Mouse (Mus musculus): ENCODE data around the gene Iqce.
A peak's percentile ranks its signal among the peaks of the same experiment; 100 is the strongest.

DNA sequence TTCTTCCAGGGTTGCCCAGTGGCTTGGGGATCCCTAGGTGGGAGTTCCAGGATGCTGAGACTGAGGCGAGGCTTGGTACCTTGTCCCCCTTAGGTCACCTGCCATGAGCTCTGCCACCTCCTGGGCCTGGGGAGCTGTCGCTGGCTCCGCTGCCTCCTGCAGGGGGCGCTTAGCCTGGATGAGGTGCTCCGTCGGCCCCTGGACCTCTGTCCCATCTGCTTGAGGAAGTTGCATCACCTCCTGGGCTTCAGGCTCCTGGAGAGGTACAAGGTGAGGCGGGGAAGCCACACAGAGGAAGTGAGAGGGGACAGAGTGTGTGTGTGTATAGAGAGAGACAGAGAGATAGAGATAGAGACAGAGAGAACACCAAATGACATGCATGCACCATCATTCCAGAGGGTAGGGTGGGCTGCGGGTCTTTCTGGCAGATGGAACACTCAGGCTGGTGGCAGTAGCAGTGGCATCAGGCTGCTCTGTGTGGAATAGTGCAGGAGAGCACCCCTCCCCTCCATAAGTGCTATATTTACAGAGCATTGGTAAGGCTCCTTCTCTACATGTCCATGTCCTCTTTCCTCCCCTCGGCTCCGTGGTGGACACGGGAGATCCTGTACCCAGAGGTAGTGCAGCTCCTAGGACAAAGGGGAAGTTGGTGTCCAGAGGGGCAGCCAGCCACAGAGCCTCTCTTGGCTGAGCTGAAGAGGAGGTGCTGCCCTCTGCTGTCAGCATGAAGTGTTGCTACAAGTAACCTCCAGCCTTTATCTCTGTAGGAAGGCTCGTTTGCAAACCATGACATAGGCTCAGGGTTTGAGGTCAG is 47.1 kb upstream of the Iqce start:
- TF ChIP-seq CTCF (IDR thresholded peaks at IDR 0.05; ENCODE audit: extremely low read depth, insufficient read depth, insufficient read length, insufficient replicate concordance) (peak; percentile 86), POLR2A (IDR thresholded peaks at IDR 0.05; ENCODE audit: low read depth, low read length) (no peak)
